Mouse (Mus musculus): ENCODE results near the gene C330021F23Rik. TPM values are rescaled to one million over a fixed set of nuclear protein-coding genes. Genes with fewer than 3 reads are reported as not detected.
A peak's percentile ranks its signal among the peaks of the same experiment; 100 is the strongest.

C330021F23Rik gene
- total RNA-seq, 1 experiment from 2014 or later, result not detected

GRCm38 (mm10) chr8:3630647-3631477 is 63.1 kb downstream of the C330021F23Rik start, which contains the start of gene Stxbp2:
Gene Stxbp2 (plus strand): TSS chr8:3630955.
- peak; percentile 89 for ATAC-seq (ENCODE audit: extremely low read depth, insufficient number of reproducible peaks, low FRiP score, poor library complexity, severe bottlenecking)

- ATAC-seq (ENCODE audit: extremely low read depth, insufficient number of reproducible peaks, low FRiP score, poor library complexity, severe bottlenecking), result no peak
These were observed 63.7 kb downstream of the C330021F23Rik start for GRCm38 (mm10) chr8:3631478-3631875.

Other genes with a start within 250 kb of the C330021F23Rik start
- 140 and 151 TPM in 2 replicates for gene A430078G23Rik, start 214.6 kb upstream of the C330021F23Rik start, total RNA-seq (2017)
- 179 and 187 TPM in 2 replicates for gene Arhgef18, start 175.0 kb upstream of the C330021F23Rik start, total RNA-seq (2017)
- gene Pex11g, start 100.3 kb upstream of the C330021F23Rik start, total RNA-seq (2017), result 1.0 and 3.7 TPM in 2 replicates
- 0.61 TPM in 1 of 2 replicates, not detected in the other for gene Tex45, start 97.1 kb upstream of the C330021F23Rik start, total RNA-seq (2017)
- 3.6 and 4.1 TPM in 2 replicates for gene Zfp358, start 74.9 kb upstream of the C330021F23Rik start, total RNA-seq (2017)
- gene Mcoln1, start 67.5 kb upstream of the C330021F23Rik start, total RNA-seq (2017), result 80.5 and 83.9 TPM in 2 replicates
- 46.8 and 48.6 TPM in 2 replicates for gene Pnpla6, start 52.6 kb upstream of the C330021F23Rik start, total RNA-seq (2017)
- gene Camsap3, start 19.3 kb downstream of the C330021F23Rik start, total RNA-seq (2017), result not detected in 2 replicates
- gene Xab2, start 53.3 kb downstream of the C330021F23Rik start, total RNA-seq (2017), result 70.3 and 73.1 TPM in 2 replicates
- gene Pet100, start 53.6 kb downstream of the C330021F23Rik start, total RNA-seq (2017), result 153 and 163 TPM in 2 replicates
- 0.86 TPM in 1 of 2 replicates, not detected in the other for gene Pcp2, start 57.6 kb downstream of the C330021F23Rik start, total RNA-seq (2017)
- 223 and 277 TPM in 2 replicates for gene Stxbp2, start 63.0 kb downstream of the C330021F23Rik start, total RNA-seq (2017)
- 16.1 and 19.3 TPM in 2 replicates for gene Retn, start 87.8 kb downstream of the C330021F23Rik start, total RNA-seq (2017)
- gene Mcemp1, start 97.8 kb downstream of the C330021F23Rik start, total RNA-seq (2017), result 214 and 229 TPM in 2 replicates
- gene Fcor, start 104.4 kb downstream of the C330021F23Rik start, total RNA-seq (2017), result not detected in 2 replicates
- 41.5 and 45.5 TPM in 2 replicates for gene Trappc5, start 108.3 kb downstream of the C330021F23Rik start, total RNA-seq (2017)
- 390 and 391 TPM in 2 replicates for gene Fcer2a, start 126.2 kb downstream of the C330021F23Rik start, total RNA-seq (2017)
- gene Clec4g, start 152.7 kb downstream of the C330021F23Rik start, total RNA-seq (2017), result 0.58 and 0.74 TPM in 2 replicates
- 11.6 and 15.5 TPM in 2 replicates for gene Cd209a, start 181.0 kb downstream of the C330021F23Rik start, total RNA-seq (2017)